Mouse (Mus musculus) erythroblast, adult 5-6 weeks (primary cell): ENCODE data around the gene Mcee. TPM values are rescaled to one million over a fixed set of nuclear protein-coding genes. Genes with fewer than 3 reads are reported as not detected.

Experiments
- ATAC-seq: replicated peaks from 2 replicates; pipeline ENCODE4 v1.8.0; 2016; ENCODE audit warnings: moderate number of reproducible peaks, mild to moderate bottlenecking, moderate TSS enrichment, inconsistent platforms; ENCODE audit not compliant: poor library complexity, low FRiP score, severe bottlenecking
- total RNA-seq, 2 experiments: library from RNA; stranded (forward) in 1 of 2; stranded (reverse) in 1 of 2; fragments of 150-400 nt in 1 of 2; fragments of 200-764, 138-1000 nt in 1 of 2; gene quantifications; 2 replicates each; pipeline versions ENCODE4 v1.2.3 to v1.2.4; 2015 to 2017; ENCODE audit warnings: low replicate concordance in 2 of 2

Gene Mcee
- total RNA-seq, 2 experiments from 2014 or later: 38.4 to 49.0 TPM

GRCm38 (mm10) chr7:64402452-64402851 is 10.0 kb downstream of the Mcee start:
- no peak for ATAC-seq

- no peak for ATAC-seq
Measured at GRCm38 (mm10) chr7:64403989-64404388, 11.6 kb downstream of the Mcee start.

- no peak for ATAC-seq
Measured at GRCm38 (mm10) chr7:64424861-64425260, 32.5 kb downstream of the Mcee start.

- no peak for ATAC-seq
Measured at GRCm38 (mm10) chr7:64439595-64440518, 47.5 kb downstream of the Mcee start.

GRCm38 (mm10) chr7:64440519-64440918 is 48.1 kb downstream of the Mcee start:
- ATAC-seq: no peak

GRCm38 (mm10) chr7:64450631-64451030 is 58.2 kb downstream of the Mcee start:
- no peak for ATAC-seq

- no peak for ATAC-seq
Measured at GRCm38 (mm10) chr7:64451441-64451840, 59.0 kb downstream of the Mcee start.

- no peak for ATAC-seq
Measured at GRCm38 (mm10) chr7:64451861-64452382, 59.5 kb downstream of the Mcee start.

- ATAC-seq: no peak
Measured at GRCm38 (mm10) chr7:64452471-64453222, 60.2 kb downstream of the Mcee start.

GRCm38 (mm10) chr7:64456176-64456575 is 63.8 kb downstream of the Mcee start:
- ATAC-seq: no peak

- no peak for ATAC-seq
Measured at GRCm38 (mm10) chr7:64456676-64457075, 64.3 kb downstream of the Mcee start.

- ATAC-seq: no peak
Measured at GRCm38 (mm10) chr7:64457811-64458210, 65.4 kb downstream of the Mcee start.

Other genes with a start within 250 kb of the Mcee start
- not detected in 2 replicates for gene Trpm1, start 238.8 kb upstream of the Mcee start, total RNA-seq (2015; ENCODE audit: low replicate concordance)
- not detected in 2 replicates for gene Trpm1, start 238.8 kb upstream of the Mcee start, total RNA-seq (2017; ENCODE audit: low replicate concordance)
- gene Mtmr10, start 105.0 kb upstream of the Mcee start, total RNA-seq (2015; ENCODE audit: low replicate concordance): 1.3 TPM in 1 of 2 replicates, not detected in the other
- 2.2 and 2.6 TPM in 2 replicates for gene Mtmr10, start 105.0 kb upstream of the Mcee start, total RNA-seq (2017; ENCODE audit: low replicate concordance)
- 0.42 and 2.3 TPM in 2 replicates for gene Fan1, start 18.5 kb upstream of the Mcee start, total RNA-seq (2015; ENCODE audit: low replicate concordance)
- gene Fan1, start 18.5 kb upstream of the Mcee start, total RNA-seq (2017; ENCODE audit: low replicate concordance): 1.3 and 3.2 TPM in 2 replicates
- 22.1 and 23.2 TPM in 2 replicates for gene Mphosph10, start 339 bp upstream of the Mcee start, total RNA-seq (2015; ENCODE audit: low replicate concordance)
- 20.4 and 24.9 TPM in 2 replicates for gene Mphosph10, start 339 bp upstream of the Mcee start, total RNA-seq (2017; ENCODE audit: low replicate concordance)
- not detected in 2 replicates for gene Apba2, start 109.1 kb downstream of the Mcee start, total RNA-seq (2015; ENCODE audit: low replicate concordance)
- gene Apba2, start 109.1 kb downstream of the Mcee start, total RNA-seq (2017; ENCODE audit: low replicate concordance): not detected in 2 replicates